Mouse (Mus musculus): ENCODE measurements around the gene Fam160b1.

Gene Fam160b1

DNA sequence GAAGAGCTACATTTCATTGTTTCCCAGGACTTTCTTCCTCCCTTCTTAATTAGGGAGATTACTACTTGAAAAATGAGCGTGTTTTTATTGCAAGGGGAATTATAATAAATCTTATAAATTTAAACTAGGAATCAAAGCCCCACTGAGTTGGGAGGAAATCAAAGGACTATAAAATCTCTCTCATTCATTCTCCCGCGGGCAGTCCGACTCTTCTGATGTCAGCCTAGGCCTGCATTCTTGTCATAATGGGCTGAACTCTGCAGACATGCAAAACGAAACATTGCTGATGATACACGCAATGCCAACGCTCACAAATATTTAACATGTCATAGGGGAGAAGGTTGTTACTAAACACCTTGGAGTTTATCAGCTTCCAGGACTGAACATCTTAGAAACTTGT lies 76.6 kb downstream of the Fam160b1 start:
- no peak for DNase-seq (ENCODE audit: low read depth, low spot score)
- Histone ChIP-seq H3K36me3 (ENCODE audit: control insufficient read depth, insufficient read depth, low read length, poor library complexity, severe bottlenecking) (no peaks in the 10 kb centered on the region), H3K27me3 (ENCODE audit: control insufficient read depth, insufficient read depth, low read length, poor library complexity, severe bottlenecking) (no peaks in the 10 kb centered on the region)

Data from splenic B cell, adult 2 months (primary cell).